Mouse (Mus musculus): Measurements from ENCODE around the gene Atxn7. TPM values are rescaled to one million over a fixed set of nuclear protein-coding genes. Genes with fewer than 3 reads are reported as not detected.
A peak's percentile ranks its signal among the peaks of the same experiment; 100 is the strongest.
"Not testable (repeated sequence)": the region's sequence is repeated elsewhere in the genome, so short reads cannot be mapped to it uniquely, and the experiment has no call there.

Gene Atxn7
- total RNA-seq (2015; ENCODE audit: low replicate concordance), result 6.5 and 18.4 TPM in 2 replicates
- total RNA-seq (2017; ENCODE audit: low replicate concordance), result 14.2 and 37.3 TPM in 2 replicates

DNA sequence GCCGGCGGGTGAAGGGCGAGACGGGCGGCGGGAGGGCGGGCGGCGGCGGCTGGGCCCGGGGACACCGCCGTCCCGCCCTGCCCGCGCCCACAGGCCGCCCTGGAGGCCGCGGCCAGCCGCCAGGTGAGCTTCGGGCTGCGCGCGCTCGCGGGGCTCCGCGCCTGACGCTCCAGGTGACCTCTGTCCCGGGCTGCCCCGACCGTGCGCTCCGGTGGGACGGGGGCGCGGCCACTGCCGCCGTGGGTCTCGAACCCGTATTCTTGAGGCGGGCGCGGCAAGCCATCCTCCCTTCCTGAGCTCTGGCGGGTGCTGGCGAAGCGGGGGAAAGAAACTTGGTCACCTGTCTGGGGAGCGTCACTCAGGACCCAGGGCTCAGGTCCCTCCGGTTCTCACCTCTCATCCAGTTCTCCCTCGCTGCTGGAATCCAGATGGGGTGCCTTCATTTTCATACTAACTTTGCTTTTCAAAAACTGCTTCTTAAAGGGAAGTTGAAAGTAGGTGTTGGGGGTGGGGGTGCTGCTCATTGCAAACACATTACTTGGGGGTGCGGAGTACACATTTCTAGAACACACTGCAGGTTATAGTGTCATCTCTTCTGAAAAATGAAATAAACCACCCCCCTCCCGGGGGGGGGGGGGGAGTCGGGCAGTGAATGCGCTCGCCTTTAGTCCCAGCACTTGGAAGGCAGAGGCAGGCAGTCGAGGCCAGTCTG is at the start of gene Atxn7, which contains the start of gene Thoc7:
Atxn7 (plus strand) TSS at position 40 of the 712 bp plus-strand sequence.
Thoc7 (minus strand) TSS at position 452 of the 712 bp plus-strand sequence.
- ATAC-seq (replicated peaks; ENCODE audit: low FRiP score, poor library complexity, severe bottlenecking), result peak; percentile 31

DNA sequence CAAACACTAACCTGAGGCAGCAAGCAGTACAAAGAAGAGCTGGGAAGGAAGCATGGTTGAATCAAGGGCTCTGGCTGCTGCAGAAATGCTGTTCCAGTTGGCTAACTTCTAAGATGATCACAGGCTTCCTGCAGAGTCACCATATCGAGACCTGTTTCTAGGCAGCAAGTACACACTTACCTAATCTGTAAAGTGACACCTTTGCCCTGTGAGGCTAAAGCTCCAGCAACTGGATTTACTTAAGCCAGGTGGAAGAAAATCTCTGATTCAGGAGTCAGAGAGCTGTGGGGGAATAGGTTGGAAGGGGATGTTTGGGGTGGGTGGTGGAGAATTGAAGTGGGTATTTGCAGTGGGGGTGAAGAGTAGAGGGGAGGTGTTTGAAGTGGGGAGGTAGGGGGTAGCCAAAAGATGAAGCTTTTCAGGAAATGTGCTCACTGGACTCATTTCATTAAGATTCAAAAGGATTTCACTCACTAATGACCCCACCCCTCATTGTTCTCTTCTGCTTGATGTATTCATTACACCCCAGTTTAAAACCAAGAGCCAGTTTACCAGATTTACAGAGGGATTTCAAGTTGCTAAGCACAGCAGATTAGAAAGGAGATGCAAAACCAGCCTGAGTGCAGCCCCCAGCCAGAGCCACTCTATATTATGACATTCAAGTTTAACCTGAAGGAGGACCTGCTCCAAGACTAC is 46.7 kb upstream of the Atxn7 start, which contains the start of gene Gm281:
Gm281 (minus strand) TSS at position 92 of the 696 bp plus-strand sequence.
- ATAC-seq (replicated peaks; ENCODE audit: low FRiP score, poor library complexity, severe bottlenecking), result no peak

GRCm38 (mm10) chr14:13915207-13915606 is 46.0 kb upstream of the Atxn7 start:
- no peak for ATAC-seq (replicated peaks; ENCODE audit: low FRiP score, poor library complexity, severe bottlenecking)

DNA sequence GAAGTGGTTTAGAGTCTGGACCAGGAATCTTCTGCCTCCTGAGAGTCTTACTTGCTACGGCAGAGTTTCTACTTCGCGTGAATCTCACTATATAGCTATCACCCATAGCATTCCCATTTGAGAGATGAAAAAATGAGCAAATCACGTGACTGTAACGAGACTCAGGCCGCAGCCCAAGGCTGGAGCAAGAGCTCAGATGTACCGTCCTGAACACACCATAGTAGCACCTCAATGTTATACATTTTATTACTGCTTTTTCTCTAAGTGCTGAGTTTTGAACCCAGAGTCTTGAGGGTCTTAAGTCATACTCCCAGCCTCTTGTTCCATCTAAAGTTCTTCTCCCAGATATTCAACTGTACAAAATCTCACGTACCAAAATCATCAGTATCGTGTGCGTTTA is 44.0 kb upstream of the Atxn7 start:
- no peak for ATAC-seq (replicated peaks; ENCODE audit: low FRiP score, poor library complexity, severe bottlenecking)

DNA sequence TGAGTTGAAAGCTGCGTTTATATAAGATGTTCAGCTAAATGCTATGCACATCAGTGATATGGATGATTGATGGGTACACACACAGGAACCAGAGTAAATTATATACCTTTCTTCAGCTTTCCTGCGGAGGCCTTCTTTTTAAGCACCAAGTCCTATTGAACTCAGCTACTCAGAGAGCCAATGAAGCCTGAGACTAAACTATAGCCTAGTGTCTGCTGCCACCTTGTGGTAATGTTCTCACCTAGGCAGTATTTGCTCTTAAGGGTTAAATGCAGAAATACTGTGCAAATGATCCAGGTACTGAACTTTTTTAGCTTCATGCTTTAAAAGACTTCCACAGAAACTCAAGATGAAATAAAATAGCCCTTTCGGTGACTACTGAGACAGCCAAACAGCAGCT is 43.6 kb upstream of the Atxn7 start:
- ATAC-seq (replicated peaks; ENCODE audit: low FRiP score, poor library complexity, severe bottlenecking), result no peak

GRCm38 (mm10) chr14:13933290-13934051 is 27.8 kb upstream of the Atxn7 start:
- peak; percentile 39; the same call in 1 of the 2 replicates for ATAC-seq (replicated peaks; ENCODE audit: low FRiP score, poor library complexity, severe bottlenecking)

DNA sequence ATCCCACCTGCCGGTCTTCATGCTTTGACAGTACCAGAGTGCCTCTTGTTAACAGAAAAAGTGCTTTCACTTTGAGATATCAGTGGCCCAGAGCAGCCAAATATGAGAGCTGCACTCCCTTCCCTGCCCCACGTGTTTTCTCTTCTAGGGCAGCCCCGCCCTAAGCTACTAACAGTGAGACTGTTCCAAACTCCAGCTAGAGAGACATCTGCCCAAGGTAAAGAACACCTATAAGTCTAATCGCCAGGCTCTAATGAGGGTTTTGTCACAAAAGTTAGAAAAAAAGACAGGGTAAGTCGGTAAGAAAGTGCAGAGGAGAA is 27.2 kb upstream of the Atxn7 start:
- ATAC-seq (replicated peaks; ENCODE audit: low FRiP score, poor library complexity, severe bottlenecking), result peak; percentile 34; the same call in 1 of the 2 replicates

DNA sequence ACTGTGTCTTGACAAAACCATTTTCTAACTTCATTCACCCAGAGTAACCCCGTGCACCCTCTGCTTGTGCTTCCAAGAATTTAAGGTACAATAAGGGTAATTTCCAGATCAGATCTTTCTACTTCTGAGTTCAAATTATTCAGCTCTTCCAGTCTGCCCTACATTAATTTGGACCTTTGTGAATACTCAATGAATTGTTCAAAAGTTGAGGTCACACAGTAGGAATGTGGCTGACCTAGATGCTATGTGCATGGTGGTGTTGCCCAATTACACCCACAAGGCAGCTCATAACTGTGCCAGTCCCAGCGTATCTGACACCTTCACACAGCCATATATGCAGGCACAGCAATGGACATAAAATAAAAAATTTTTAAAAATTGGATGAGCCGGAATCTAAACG is 16.6 kb upstream of the Atxn7 start:
- ATAC-seq (replicated peaks; ENCODE audit: low FRiP score, poor library complexity, severe bottlenecking), result no peak

DNA sequence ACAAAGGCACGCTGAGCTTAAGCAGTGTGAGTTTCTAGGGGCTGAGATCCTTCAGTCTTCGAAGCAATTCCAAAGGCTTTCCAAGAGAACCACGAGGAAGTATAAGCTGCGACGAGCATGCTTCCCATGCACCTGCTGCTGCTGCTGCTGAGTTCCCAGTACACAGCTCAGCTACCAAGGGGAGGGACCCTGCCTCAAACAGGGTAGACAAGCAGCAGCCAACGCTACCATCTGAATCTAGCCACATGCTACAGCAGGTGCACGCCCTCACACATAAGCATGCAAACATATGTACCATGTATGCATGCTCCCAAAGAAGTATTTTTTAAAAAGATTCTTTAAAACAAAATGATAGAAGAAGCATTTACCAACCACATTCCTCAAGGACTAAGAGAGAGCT is 12.9 kb upstream of the Atxn7 start:
- ATAC-seq (replicated peaks; ENCODE audit: low FRiP score, poor library complexity, severe bottlenecking), result no peak

DNA sequence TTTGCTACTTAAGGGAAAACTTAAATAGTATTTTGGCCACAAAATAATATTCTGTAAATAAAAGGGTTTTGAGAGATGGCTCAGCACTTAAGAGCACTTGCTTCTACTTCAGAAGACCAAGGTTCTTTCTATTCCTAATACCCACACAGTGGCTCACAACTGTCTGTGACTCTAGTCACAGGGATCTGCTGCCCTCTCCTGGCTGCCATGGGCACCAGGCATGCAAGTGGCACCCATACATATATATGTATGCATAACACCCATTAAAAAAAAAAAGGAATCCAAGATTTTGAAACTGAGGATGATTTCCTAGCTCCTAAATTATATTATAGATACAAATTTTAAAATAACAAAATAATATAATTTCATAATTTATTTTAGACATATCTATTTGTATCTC is 10.8 kb upstream of the Atxn7 start:
- 0 out of 2 replicates have a peak, but pooled peaks have one; percentile 54 for ATAC-seq (replicated peaks; ENCODE audit: low FRiP score, poor library complexity, severe bottlenecking)

- not testable (repeated sequence) for ATAC-seq (replicated peaks; ENCODE audit: low FRiP score, poor library complexity, severe bottlenecking)
Measured at GRCm38 (mm10) chr14:13952151-13952550, 9.1 kb upstream of the Atxn7 start.

DNA sequence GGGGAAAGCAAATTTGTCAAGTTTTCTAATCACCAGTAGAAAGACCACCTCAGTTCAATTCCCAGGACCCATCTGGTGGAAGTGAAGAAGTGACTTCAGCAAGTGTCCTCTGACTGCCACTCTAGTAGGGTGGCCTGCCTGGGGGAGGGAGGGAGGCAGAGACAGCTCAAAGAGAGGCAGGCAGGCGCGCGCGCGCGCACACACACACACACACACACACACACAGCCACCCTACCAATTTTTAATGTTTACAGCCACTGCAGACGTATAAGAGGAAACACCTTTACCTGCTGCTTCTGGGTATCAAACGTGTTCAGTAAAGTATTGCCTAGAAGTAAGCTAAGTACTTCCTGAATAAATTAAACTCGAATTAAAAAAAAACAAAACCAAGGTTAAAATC is 1.2 kb upstream of the Atxn7 start:
- ATAC-seq (replicated peaks; ENCODE audit: low FRiP score, poor library complexity, severe bottlenecking), result peak; percentile 67

- peak; percentile 62 for ATAC-seq (replicated peaks; ENCODE audit: low FRiP score, poor library complexity, severe bottlenecking)
Measured at GRCm38 (mm10) chr14:13960482-13961325, 536 bp upstream of the Atxn7 start.

DNA sequence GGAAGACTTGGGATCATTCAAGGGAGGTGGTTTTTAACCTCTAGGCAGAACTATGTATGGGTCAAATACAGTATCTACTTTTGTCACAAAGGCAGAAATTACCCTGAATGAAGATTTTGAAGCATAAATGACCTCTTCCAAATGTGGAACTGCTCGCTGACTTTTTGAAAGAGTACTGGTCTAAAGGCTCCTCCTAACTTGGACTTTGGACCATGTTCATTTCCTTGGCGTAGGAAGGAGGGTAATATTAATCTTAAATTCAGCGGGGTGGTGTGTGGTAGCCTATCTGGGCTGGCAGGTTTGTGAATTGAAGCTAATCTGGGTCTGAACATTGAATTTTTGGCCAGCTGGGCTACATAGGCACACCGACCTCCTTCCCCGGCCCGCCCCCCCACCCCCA is 1.2 kb downstream of the Atxn7 start:
- no peak for ATAC-seq (replicated peaks; ENCODE audit: low FRiP score, poor library complexity, severe bottlenecking)

DNA sequence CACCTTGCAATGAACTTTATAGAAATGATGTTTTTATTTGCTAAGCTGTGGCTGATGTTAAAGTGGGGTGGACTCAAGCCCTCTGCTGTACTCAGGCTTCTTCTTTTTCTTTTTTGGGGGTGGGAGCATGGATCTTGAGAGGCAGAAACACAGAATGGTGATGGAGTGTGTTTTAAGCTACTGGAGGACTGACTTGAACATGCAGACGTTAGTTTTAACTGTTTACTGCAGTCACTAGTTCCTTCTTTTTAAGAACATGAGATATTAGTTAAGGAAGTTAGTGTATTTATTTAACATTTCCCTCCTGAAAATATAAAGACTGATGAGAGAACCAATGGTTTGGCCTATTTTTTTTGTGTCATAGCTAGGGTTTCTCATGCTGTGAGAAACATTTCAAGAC is 2.3 kb downstream of the Atxn7 start:
- no peak for ATAC-seq (replicated peaks; ENCODE audit: low FRiP score, poor library complexity, severe bottlenecking)

DNA sequence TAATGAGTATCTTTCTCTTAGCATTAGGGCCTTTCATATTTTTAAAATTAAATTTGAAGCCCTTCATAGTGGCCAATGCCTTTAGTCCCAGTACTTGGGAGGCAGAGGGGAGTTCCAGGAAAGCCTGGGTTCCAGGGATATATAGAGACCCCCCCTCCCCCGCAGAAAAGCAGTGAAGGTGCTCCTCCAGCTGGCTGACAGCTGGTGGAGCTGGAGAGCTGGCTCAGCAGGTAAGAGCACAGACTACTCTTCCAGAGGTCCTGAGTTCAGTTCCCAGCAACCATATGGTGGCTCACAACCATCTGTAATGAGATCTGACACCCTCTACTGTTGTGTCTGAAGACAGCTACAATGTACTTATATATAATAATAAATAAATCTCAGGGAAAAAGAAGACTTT is 6.4 kb downstream of the Atxn7 start:
- no peak for ATAC-seq (replicated peaks; ENCODE audit: low FRiP score, poor library complexity, severe bottlenecking)

GRCm38 (mm10) chr14:13968476-13968875 is 7.2 kb downstream of the Atxn7 start:
- ATAC-seq (replicated peaks; ENCODE audit: low FRiP score, poor library complexity, severe bottlenecking), result no peak

DNA sequence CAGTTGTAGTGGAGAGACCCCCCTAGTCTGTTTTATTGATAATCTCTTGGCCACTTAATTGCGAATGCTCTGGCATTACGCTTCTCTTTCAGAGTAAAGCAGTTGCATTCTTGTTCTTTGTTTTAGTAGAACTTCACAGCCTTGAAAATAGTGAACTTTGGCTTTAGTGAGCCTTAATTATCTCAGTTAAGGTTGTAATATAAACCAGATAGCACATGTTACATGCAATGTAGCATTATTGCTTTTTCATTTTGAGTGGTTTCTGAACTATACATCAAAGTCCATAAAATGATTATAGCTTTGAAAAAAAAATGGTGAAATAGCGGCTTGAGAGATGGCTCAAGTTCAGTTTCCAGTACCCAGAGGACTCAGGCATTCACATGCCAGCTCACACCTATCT is 9.3 kb downstream of the Atxn7 start:
- no peak for ATAC-seq (replicated peaks; ENCODE audit: low FRiP score, poor library complexity, severe bottlenecking)

DNA sequence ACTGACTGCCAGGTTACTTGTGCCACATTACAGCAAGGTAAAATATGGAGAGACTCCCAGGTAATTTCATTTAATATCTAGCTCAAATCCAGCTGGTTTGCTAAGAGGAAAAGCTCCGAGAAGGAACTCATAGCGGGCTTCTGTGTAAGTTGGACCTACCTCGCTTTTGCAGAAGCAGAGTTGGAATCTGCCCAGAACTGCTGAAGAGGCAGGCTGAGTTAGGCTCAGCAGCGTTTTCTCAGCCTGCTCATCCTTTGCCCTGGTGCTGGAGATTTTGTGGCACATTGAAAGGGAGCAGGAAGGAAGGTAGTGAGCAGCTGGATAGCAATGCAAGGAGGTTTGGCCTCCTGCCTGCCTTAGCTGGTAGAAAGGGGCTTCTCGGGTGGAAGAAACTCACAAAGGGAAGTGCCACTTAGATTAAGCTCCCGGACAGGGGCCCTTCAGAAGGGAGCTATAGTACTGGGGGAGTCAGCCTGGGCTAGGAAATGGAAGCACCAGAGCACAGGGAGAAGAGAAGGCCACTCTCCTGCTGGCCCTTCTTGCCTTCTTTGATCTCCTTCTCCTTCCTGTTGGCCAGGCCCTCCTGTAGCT is 10.5 kb downstream of the Atxn7 start:
- ATAC-seq (replicated peaks; ENCODE audit: low FRiP score, poor library complexity, severe bottlenecking), result no peak
